Mouse (Mus musculus): Measurements from ENCODE around the gene Ptpn18.

GRCm38 (mm10) chr1:34468051-34468450, 8.5 kb downstream of the Ptpn18 start:
- no peak for TF ChIP-seq ZC3H11A (IDR thresholded peaks at IDR 0.05; ENCODE audit: borderline replicate concordance, low read depth, low read length)
- TF ChIP-seq ZNF384 (IDR thresholded peaks at IDR 0.05; ENCODE audit: low read depth, low read length), result no peak
- TF ChIP-seq CHD2 (IDR thresholded peaks at IDR 0.05; ENCODE audit: low read depth, low read length), result no peak
- no peak for TF ChIP-seq MAFK (IDR thresholded peaks at IDR 0.05; ENCODE audit: insufficient read depth, low read depth, low read length)

Data from ES-E14 (cell line).